Mouse (Mus musculus) thymus, postnatal 25 days (tissue): Measurements from ENCODE around the gene Pigr.
A peak's percentile ranks its signal among the peaks of the same experiment; 100 is the strongest.

ENCODE experiments used
- DNase-seq: peaks from one replicate; pipeline ENCODE4 v3.0.0; 2022

Pigr gene

GRCm38 (mm10) chr1:130826448-130826847 lies at the start of gene Pigr:
TSS of gene Pigr (plus strand) at chr1:130826684.
- no peak for DNase-seq

GRCm38 (mm10) chr1:130779867-130780266 lies 46.6 kb upstream of the Pigr start:
- DNase-seq: no peak

DNA sequence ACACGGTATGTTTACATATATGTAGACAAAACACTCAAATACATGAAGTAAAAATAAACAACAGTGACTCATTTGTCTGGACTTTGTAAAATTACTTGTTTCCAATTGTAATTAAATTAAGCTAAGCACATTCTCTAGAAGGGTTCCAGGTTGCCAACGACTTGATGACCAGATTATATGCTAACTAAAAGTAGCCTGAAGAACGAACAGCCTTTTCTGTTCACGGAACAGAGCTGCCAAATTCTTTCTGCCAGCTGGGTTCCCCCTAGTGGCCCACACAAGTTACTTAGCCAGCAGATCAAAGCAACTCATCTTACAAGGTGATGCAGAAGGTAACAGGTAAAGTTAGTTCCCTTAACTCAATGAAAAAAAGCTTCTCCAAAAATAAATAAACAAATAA lies 42.4 kb upstream of the Pigr start:
- DNase-seq: peak; percentile 49

GRCm38 (mm10) chr1:130787001-130787400 lies 39.5 kb upstream of the Pigr start:
- peak; percentile 36 for DNase-seq

DNA sequence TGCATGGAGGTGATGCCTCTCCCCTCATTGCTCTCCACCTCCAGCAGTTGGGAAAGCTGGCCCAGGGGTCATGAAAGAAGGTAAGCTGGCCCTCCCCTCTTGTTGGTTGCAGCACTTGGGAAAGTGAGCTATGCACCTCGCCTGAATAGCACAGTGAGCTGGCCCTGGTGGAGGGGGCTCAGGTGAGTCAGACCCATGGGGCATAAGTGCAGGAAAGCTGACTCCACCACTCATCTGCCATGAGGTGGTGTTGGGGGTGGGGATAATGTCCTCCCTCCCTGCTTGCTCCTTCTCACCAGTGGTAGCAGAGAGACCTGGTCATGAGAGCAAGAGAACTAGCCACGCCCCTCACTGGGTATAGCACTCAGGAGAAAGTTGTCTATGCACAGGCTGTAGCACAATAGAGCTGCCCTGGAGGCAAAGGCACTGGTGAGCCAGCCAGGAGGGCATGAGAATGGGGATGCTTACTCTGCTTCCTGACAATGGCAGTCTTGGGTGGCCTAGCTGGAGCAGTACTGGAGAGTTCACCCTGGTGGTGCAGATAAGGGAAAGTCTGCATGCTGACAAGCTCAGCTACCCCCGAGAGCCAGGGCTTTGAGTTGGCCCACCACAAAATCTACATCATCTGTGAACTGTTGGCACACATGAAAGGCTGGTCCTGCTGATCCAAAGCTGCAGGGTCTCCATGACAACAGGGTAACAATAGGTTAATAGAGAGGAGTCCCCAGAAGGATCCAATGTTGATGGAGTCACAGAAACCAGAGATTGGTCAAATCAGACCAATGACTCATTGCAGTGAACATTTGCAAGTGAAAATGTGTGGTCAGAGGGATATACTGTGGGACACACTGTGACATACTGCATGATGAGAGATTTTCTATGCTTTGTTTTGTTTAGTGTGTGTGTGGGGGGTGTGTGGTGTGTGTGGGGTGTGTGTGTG lies 36.7 kb upstream of the Pigr start:
- DNase-seq: no peak

DNA sequence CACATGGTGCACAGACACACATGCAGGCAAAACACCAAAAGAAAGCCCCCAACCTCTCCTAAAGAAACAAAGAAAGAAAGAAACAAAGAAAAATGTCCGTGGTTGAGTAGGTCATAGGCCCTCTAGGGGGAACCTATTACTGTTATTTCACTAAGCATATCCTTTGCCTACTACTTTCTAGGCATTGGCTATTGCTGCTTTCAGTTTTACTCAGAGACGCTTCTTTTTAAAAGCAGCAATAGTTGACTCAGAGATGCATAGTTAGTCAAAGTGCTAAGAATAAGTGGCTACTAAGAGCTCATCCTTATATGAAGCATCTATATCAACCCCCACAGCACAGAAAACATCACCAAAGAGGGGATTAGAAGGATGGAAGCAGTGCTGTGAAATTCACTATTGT lies 31.2 kb upstream of the Pigr start:
- no peak for DNase-seq

DNA sequence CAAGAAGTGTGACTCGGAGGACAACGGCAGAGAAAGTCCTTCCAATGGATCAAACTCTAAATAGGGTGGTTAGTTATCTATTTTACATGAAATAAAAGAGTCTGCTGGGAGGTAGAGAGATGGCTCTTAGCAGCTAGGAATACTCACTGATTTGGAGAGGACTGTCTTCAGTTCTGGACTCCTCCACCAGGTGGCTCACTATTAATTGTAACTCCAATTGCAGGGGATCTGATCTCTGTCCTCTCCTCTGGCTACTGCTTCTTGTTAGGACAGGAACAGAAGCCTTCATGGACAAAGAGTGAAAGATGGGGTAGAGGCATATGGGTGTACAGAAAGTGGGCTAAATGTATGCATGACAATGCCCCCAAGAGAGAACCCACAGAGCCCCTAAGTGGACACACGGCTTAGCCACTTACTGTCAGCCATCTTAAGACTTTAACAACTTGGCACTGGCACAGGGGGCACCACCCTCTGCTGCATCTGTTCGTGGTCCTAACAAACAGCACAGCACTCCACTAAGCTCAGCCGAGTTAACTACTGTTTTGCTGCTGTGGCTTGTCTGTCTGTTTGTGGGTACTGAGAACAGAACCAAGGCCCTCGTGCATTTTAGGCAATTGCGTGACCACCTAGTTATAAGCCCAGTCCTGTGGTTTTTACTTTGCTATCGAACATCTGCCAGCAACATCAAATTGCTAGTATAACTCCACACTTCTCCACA lies 29.4 kb upstream of the Pigr start:
- peak; percentile 67 for DNase-seq

DNA sequence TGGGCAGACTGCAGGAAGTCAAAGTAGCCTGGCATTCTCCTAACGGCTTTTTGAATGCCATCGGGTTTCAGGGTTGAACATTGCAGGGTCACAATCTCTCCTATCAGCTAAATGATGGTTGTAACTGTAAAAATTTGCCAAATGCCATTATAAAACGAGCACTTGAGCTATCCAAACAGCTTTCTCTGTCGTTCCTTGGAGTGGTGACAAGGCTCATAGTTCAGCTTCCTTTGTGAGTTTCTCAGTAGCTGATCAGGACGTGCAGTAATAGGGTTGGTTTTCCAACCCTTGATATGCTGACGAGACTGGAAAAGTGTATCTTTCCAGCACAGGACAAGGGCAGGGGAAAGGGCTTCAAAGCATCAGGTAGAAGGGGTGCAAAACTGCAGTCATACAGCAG lies 28.4 kb upstream of the Pigr start:
- peak; percentile 24 for DNase-seq

DNA sequence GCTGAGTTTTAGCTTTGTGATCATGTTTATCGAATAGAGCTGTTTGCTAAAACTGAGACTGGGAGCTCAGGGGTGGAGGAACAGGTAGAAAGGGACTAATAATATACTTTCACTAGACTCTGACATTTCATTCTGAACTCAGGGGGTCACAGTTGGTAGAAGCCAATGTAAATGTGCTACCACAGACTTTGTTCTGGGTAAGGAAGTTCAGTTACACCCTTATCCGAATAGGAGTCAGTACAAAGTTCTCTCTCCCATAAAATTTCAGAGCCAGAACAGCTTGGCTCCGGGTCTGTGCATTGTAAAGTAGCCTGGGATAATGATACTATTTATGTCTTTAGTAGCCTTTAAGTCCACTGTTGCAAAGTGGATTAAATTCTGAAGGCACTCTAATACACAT lies 27.9 kb upstream of the Pigr start:
- DNase-seq: no peak

GRCm38 (mm10) chr1:130799399-130799798 lies 27.1 kb upstream of the Pigr start:
- DNase-seq: peak; percentile 19

DNA sequence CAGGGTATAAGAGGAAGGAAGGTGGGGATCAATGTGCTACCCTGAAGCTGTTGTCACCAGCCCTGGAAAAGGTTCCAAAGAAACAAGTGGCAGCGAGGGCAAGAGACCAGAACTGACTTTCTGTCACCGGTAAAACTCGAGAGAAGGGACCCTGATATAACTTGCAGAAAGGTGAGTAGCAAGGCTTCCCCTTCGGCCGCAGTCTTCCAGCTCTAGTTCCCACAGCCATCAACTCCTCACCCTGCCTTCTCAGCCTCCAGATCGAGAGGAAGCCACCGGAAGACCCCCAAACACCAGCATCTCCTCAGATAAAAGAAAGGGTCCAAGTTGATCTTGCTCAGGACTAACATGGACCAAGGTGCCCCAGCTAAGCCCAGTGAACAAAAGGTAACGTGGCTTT lies 25.9 kb upstream of the Pigr start, which contains the start of gene Fcamr:
Gene Fcamr (plus strand): TSS at position 301 of the 400 bp plus-strand sequence.
- DNase-seq: no peak

DNA sequence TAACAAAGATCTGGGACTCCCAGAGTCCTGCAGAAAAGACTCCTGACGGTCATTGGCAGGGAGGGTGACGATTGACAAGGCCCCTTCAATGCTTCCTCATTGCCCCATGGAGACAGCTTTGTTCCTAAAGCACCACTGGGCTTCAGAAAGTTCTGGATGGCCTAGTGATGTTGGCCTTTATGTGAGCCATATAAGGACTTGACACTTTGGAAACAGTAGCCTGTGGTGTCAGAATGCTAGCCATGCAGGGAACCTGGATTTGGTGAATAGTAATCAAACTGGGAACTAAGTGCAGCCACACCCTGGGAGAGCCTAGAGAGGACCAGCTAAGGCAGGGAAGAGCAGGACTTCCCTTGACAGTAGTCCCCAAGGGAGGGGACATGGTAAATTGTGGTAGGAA lies 25.0 kb upstream of the Pigr start:
- DNase-seq: no peak

DNA sequence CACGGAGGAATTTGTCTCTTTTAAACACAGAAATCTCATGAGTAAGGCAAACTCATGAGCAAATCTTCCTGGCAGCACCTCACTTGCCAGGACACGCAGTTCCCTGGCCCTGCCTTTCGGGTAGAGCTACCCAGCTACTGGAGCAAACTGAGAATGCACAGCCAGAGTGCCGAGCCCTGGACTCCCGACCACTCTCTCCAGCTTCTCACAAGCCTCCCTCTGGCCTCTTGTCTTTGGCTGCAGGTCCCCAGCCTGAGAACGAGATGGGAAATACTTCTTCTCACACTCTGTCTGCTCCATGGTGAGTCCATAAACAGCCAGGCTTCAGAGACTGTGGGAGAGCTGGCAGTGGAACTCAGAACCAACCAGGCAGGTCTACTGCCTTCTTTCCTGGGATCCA lies 23.5 kb upstream of the Pigr start:
- DNase-seq: no peak

DNA sequence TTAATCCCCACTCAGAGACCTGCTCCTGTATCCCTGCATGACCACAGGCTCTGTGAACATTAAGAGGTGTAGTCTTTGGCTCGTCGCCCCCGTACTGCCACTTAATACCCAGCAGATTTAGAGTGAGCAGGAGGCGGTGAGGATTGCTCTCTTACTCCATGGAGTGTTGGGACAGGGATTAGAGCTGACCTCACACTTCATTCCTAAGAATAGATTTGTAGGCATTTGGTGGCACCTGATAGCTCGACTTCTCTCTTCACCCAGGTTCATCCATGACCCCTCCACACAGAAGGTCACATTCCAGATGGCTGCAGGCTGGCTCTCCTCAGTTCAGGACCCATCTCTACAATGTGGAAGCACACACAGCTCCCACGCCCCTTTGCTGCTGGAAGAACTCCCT lies 22.2 kb upstream of the Pigr start:
- DNase-seq: no peak

DNA sequence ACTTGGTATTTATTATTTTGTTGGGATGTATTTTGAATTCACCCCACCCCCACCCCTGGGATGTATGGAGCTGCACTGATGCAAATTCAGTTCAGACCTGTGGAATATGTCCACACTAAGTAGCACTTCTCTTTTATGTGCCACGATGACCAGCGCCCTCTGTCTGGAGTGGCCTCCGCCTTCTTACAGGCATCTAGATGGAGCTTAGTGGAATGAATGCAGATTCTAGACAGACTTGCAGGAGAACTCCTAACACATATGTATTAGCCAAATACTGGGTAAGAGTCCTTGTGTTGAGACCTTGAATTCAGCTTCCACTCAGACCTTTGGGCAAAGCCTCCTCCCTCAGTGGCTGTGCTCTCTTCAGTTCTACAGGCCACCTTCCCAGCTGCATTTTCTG lies 15.6 kb upstream of the Pigr start:
- DNase-seq: no peak

GRCm38 (mm10) chr1:130811316-130811715 lies 15.2 kb upstream of the Pigr start:
- no peak for DNase-seq

GRCm38 (mm10) chr1:130819737-130820136 lies 6.7 kb upstream of the Pigr start:
- DNase-seq: no peak

DNA sequence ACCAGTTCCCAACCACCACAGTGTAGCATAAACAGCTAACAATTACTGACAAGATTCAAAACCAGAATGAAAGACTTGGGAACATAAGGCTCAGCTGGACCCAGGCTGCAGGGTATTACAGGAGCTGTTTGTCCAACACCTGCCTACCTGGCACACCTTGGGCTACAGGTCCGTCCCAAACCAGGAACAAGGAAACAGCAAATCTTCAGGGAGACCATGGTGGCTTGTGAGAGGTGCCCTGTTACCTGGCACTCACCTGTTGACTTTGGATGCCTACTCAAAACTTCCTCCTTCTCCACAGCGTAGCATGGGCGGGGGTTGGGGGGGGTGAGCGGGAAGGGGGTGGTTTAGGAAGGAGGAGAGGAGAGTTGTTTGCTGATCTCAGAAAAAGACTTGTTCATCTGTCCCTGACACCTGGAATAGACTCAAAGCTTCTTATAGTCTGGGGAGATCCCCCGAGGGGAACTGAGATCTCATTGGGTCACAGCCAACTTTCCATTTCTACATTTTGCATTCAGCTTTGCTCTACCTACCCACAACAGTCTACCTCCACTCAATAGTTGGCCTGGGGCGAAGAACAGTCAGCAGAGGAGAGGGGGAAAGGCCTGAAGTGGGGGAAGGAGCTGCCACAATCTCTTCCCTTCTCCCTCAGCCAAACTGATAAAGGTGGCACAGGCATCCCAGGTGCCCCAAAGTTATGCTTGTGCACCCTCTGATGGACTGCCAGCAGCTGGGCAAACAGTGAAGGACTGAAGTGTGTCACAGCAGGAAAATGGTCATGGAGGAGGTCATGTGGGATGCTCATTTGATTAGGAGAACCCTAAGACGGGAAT lies 6.0 kb upstream of the Pigr start:
- DNase-seq: no peak

DNA sequence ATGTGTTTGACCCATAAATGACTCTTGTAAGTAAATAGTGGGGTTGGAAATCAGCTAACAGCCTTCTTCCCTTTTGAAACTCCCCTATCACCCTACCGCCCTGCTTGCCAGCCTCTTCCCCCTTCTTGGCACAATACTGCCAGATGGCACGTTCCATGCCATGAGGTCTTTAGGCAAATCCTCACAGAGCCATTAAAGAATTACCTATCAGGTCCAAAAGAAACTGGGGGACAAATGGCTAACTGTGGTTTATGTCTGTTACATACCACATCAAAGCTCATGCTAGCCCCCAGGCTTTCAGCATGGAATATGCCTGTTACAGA lies 5.4 kb upstream of the Pigr start:
- DNase-seq: no peak

- no peak for DNase-seq
Measured at GRCm38 (mm10) chr1:130821911-130822625, 4.4 kb upstream of the Pigr start.

- no peak for DNase-seq
Measured at GRCm38 (mm10) chr1:130828656-130829055, 2.2 kb downstream of the Pigr start.
